Mouse (Mus musculus) C2C12 (cell line): ENCODE results near the gene Wdr54. TPM values are rescaled to one million over a fixed set of nuclear protein-coding genes. Genes with fewer than 3 reads are reported as not detected.
A peak's percentile ranks its signal among the peaks of the same experiment; 100 is the strongest.

Experiments used
- H3K27me3 ChIP-seq: one replicate; pipeline ENCODE4 v1.6.1; 2011; ENCODE audit not compliant: control insufficient read depth, insufficient read depth, insufficient read length
- H3K36me3 ChIP-seq: one replicate; pipeline ENCODE4 v1.6.1; 2011; ENCODE audit not compliant: control insufficient read depth, insufficient read depth
- H3K4me3 ChIP-seq: one replicate; pipeline ENCODE4 v1.5.1; 2011; ENCODE audit warnings: mild to moderate bottlenecking, control low read depth; ENCODE audit not compliant: poor library complexity, insufficient read depth, severe bottlenecking
- H3K79me2 ChIP-seq: one replicate; pipeline ENCODE4 v1.6.1; 2011; ENCODE audit not compliant: control insufficient read depth, insufficient read depth
- H3K79me3 ChIP-seq: one replicate; pipeline ENCODE4 v1.6.1; 2011; ENCODE audit warnings: low read depth, control low read depth
- H3ac ChIP-seq: one replicate; pipeline ENCODE3; 2011; ENCODE audit warnings: low read depth; ENCODE audit not compliant: control insufficient read depth, insufficient read length
- CEBPB ChIP-seq: IDR thresholded peaks from one replicate; pipeline ENCODE4 v1.6.1; 2011; ENCODE audit warnings: low read depth, mild to moderate bottlenecking, control low read depth, moderate library complexity
- CTCF ChIP-seq: IDR thresholded peaks from one replicate; pipeline ENCODE4 v1.5.1; 2011; ENCODE audit not compliant: control insufficient read depth, insufficient read depth, insufficient read length
- FOSL1 ChIP-seq: IDR thresholded peaks from one replicate; pipeline ENCODE4 v1.8.0; 2011; ENCODE audit warnings: mild to moderate bottlenecking, low read length; ENCODE audit not compliant: poor library complexity, insufficient read depth, severe bottlenecking
- MAX ChIP-seq: IDR thresholded peaks from one replicate; pipeline ENCODE4 v1.6.1; 2011; ENCODE audit warnings: mild to moderate bottlenecking, control low read depth
- MYOD1 ChIP-seq: IDR thresholded peaks from one replicate; pipeline ENCODE4 v1.6.1; 2011; ENCODE audit warnings: low read depth; ENCODE audit not compliant: control insufficient read depth, insufficient read length
- USF1 ChIP-seq: IDR thresholded peaks from one replicate; pipeline ENCODE4 v1.6.1; 2011; ENCODE audit warnings: low read depth, mild to moderate bottlenecking, control low read depth, moderate library complexity
- polyA plus RNA-seq: library from polyadenylated mRNA; unstranded; fragments of >200 nt; fragmentation: generic; extraction: Trizol; gene quantifications from one replicate; pipeline ENCODE4 v1.2.1, GENCODE M21; 2012; ENCODE audit warnings: missing spikeins

Wdr54 gene
- polyA plus RNA-seq, 1 experiment, result 9.5 TPM

- TF ChIP-seq FOSL1 (no peak), CEBPB (no peak), CTCF (peak; percentile 62), MYOD1 (no peak)
- no peaks in the 10 kb centered on the region for H3K36me3 ChIP-seq
- no peaks in the 10 kb centered on the region for H3K79me2 ChIP-seq
- no peaks in the 10 kb centered on the region for H3K27me3 ChIP-seq
- no peaks in the 10 kb centered on the region for H3K79me3 ChIP-seq
- peak overlapping the region; percentile 90 for H3ac ChIP-seq
- peak overlapping the region; percentile 51 for H3K4me3 ChIP-seq
Observed at GRCm38 (mm10) chr6:83101688-83102556, 54.3 kb downstream of the Wdr54 start.

DNA sequence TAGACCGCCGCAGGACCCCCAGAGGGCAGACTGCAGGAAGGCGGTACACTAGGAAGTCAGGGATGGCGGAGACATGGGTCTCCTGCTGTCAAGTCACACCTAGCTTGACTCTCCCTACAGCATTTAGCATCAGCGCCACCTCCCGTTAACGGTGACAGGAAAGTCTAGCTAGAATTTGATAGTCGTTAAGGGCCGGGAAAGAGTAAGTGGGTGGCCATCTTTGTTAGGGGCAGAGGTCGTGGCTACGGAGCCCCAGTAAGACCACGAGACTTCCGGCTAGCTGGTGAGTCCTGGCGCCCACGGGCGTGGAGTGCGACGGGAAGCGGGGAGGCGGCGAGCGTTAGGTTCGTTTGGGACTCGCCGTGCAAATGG, 54.9 kb downstream of the Wdr54 start, which contains the start of the genes Ccdc142 and Gm42688:
Gene Ccdc142 (plus strand): TSS at position 286 of the 372 bp plus-strand sequence.
Gene Gm42688 (plus strand): TSS at position 302 of the 372 bp plus-strand sequence.
- TF ChIP-seq USF1 (peak; percentile 49), MAX (no peak), CTCF (peak; percentile 9)
- H3ac ChIP-seq, result peak within 1 kb of the TSS; percentile 90
- peak within 1 kb of the TSS; percentile 51 for H3K4me3 ChIP-seq
- no peaks in the 10 kb centered on the region for H3K36me3 ChIP-seq
- no peaks in the 10 kb centered on the region for H3K79me3 ChIP-seq
- H3K79me2 ChIP-seq, result no peaks in the 10 kb centered on the region
- no peaks in the 10 kb centered on the region for H3K27me3 ChIP-seq

Other genes with a start within 250 kb of the Wdr54 start
- gene Sema4f, start 216.6 kb downstream of the Wdr54 start, polyA plus RNA-seq, result 0.23 TPM
- gene M1ap, start 209.5 kb downstream of the Wdr54 start, polyA plus RNA-seq, result 2.4 TPM
- gene Dok1, start 122.9 kb downstream of the Wdr54 start, polyA plus RNA-seq, result 80.8 TPM
- gene Loxl3, start 122.2 kb downstream of the Wdr54 start, polyA plus RNA-seq, result 23.0 TPM
- gene Aup1, start 101.9 kb downstream of the Wdr54 start, polyA plus RNA-seq, result 166 TPM
- 119 TPM for gene Htra2, start 101.1 kb downstream of the Wdr54 start, polyA plus RNA-seq
- gene Dqx1, start 98.6 kb downstream of the Wdr54 start, polyA plus RNA-seq, result 0.15 TPM
- 0.19 TPM for gene Tlx2, start 86.1 kb downstream of the Wdr54 start, polyA plus RNA-seq
- gene Pcgf1, start 78.5 kb downstream of the Wdr54 start, polyA plus RNA-seq, result 9.5 TPM
- gene Lbx2, start 70.0 kb downstream of the Wdr54 start, polyA plus RNA-seq, result 0.11 TPM
- 0.75 TPM for gene Ccdc142, start 54.8 kb downstream of the Wdr54 start, polyA plus RNA-seq
- 0.98 TPM for gene Gm42688, start 54.8 kb downstream of the Wdr54 start, polyA plus RNA-seq
- gene Mrpl53, start 47.4 kb downstream of the Wdr54 start, polyA plus RNA-seq, result 145 TPM
- gene Mogs, start 40.9 kb downstream of the Wdr54 start, polyA plus RNA-seq, result 32.5 TPM
- 82.4 TPM for gene Wbp1, start 34.8 kb downstream of the Wdr54 start, polyA plus RNA-seq
- gene Ino80b, start 31.0 kb downstream of the Wdr54 start, polyA plus RNA-seq, result 33.6 TPM
- 42.1 TPM for gene Rtkn, start 20.9 kb downstream of the Wdr54 start, polyA plus RNA-seq
- gene 1700003E16Rik, start within 50 bp of the Wdr54 start, polyA plus RNA-seq, result 1.1 TPM
- 83.0 TPM for gene Dctn1, start 9.5 kb upstream of the Wdr54 start, polyA plus RNA-seq
- gene Slc4a5, start 63.4 kb upstream of the Wdr54 start, polyA plus RNA-seq, result 0.04 TPM
- gene Mthfd2, start 169.5 kb upstream of the Wdr54 start, polyA plus RNA-seq, result 120 TPM
- gene Mob1a, start 169.6 kb upstream of the Wdr54 start, polyA plus RNA-seq, result 30.8 TPM
- gene Bola3, start 192.8 kb upstream of the Wdr54 start, polyA plus RNA-seq, result 111 TPM